Mouse (Mus musculus) G1E (cell line): ENCODE results near the gene AC109138.7. TPM values are rescaled to one million over a fixed set of nuclear protein-coding genes. Genes with fewer than 3 reads are reported as not detected.

ENCODE experiments used
- ATAC-seq: 2 replicates; pipeline ENCODE4 v1.8.0; 2016; ENCODE audit warnings: mild to moderate bottlenecking; ENCODE audit not compliant: insufficient number of reproducible peaks, poor library complexity, low FRiP score, severe bottlenecking; ENCODE audit errors: extremely low read depth
- DNase-seq: peaks from one replicate; pipeline ENCODE4 v3.0.0; 2012; ENCODE audit warnings: low spot score
- H3K27me3 ChIP-seq: 2 replicates; pipeline ENCODE4 v1.6.1; 2012; ENCODE audit warnings: mild to moderate bottlenecking, low read length, inconsistent platforms; ENCODE audit not compliant: insufficient read depth
- H3K36me3 ChIP-seq: replicated peaks from 2 replicates; pipeline ENCODE3; 2012; ENCODE audit warnings: mild to moderate bottlenecking, inconsistent platforms
- H3K4me1 ChIP-seq: 2 replicates; pipeline ENCODE4 v1.6.1; 2012; ENCODE audit warnings: low read depth, low read length, inconsistent platforms, mixed read lengths; ENCODE audit not compliant: insufficient read depth
- H3K4me3 ChIP-seq: 2 replicates; pipeline ENCODE4 v1.5.1; 2012; ENCODE audit warnings: low read depth, mild to moderate bottlenecking, inconsistent platforms, low read length, moderate library complexity, mixed read lengths
- H3K9me3 ChIP-seq: replicated peaks from 2 replicates; pipeline ENCODE4 v1.6.1; 2012; ENCODE audit warnings: inconsistent platforms
- CTCF ChIP-seq: IDR thresholded peaks from 2 replicates; pipeline ENCODE4 v1.5.1; 2012; ENCODE audit warnings: low read depth, low read length, inconsistent platforms, mixed read lengths
- GATA1 ChIP-seq: IDR thresholded peaks from 2 replicates; pipeline ENCODE4 v1.6.1; 2012; ENCODE audit warnings: borderline replicate concordance, low read length, inconsistent platforms, mixed read lengths
- GATA2 ChIP-seq: IDR thresholded peaks from 2 replicates; pipeline ENCODE4 v1.6.1; 2012; ENCODE audit warnings: low read depth, low read length, inconsistent platforms, borderline replicate concordance
- POLR2AphosphoS5 ChIP-seq: IDR thresholded peaks from 2 replicates; pipeline ENCODE4 v1.6.1; 2012; ENCODE audit warnings: low read depth, low read length, inconsistent platforms; ENCODE audit not compliant: insufficient replicate concordance
- TAL1 ChIP-seq: conservative IDR thresholded peaks from 2 replicates; pipeline ENCODE4 v1.6.1; 2012; ENCODE audit warnings: low read depth, low read length, inconsistent platforms, mixed read lengths
- polyA plus RNA-seq: library from polyadenylated mRNA; stranded (reverse); fragments of >175 nt; gene quantifications from 2 replicates; pipeline ENCODE4 v1.2.3, GENCODE M21; 2012
- total RNA-seq, 2 experiments: library from RNA; stranded (forward) in 1 of 2; stranded (reverse) in 1 of 2; fragments of 200-1000 nt in 1 of 2; fragments of >200 nt in 1 of 2; fragmentation: Nextera tagmentation in 1 of 2; gene quantifications; 2 replicates each; pipeline ENCODE4 v1.2.3; 2014 to 2017

Gene AC109138.7
- total and polyA plus RNA-seq, 3 experiments = 35.4 TPM; not detected in 2

DNA sequence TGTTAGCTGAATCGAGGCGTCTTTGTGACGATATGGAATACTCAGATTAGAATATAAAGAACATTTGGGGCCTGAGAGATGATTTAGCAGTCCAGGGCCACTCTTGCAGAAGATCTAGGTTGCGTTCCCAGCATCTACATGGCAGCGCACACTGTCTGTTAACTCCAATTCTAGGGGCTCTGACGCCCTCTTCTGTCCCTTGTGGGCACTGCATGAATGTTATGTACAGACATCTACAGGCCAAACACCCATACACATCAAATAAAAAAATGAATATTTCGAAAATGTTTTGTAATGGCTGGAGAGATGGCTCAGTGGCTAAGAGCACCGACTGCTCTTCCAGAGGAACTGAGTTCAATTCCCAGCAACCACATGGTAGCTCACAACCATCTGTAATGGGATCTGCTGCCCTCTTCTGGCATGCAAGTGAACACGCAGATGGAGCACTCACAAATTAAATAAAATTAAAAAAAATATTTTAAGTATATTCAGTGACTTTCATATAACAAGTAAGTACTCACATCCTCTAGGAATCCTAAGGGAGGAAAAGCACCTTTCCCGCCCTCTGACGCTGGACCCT, 41.5 kb downstream of the AC109138.7 start:
- DNase-seq (no peak), ATAC-seq (no peak)
- TF ChIP-seq POLR2AphosphoS5 (no peak), GATA2 (no peak), CTCF (no peak), TAL1 (no peak), GATA1 (no peak)
- Histone ChIP-seq H3K4me1 (peaks cover 17% of the 10 kb centered on the region), H3K4me3 (no peak overlapping the region), H3K36me3 (no peaks in the 10 kb centered on the region), H3K27me3 (peaks cover 17% of the 10 kb centered on the region), H3K9me3 (no peaks in the 10 kb centered on the region)

DNA sequence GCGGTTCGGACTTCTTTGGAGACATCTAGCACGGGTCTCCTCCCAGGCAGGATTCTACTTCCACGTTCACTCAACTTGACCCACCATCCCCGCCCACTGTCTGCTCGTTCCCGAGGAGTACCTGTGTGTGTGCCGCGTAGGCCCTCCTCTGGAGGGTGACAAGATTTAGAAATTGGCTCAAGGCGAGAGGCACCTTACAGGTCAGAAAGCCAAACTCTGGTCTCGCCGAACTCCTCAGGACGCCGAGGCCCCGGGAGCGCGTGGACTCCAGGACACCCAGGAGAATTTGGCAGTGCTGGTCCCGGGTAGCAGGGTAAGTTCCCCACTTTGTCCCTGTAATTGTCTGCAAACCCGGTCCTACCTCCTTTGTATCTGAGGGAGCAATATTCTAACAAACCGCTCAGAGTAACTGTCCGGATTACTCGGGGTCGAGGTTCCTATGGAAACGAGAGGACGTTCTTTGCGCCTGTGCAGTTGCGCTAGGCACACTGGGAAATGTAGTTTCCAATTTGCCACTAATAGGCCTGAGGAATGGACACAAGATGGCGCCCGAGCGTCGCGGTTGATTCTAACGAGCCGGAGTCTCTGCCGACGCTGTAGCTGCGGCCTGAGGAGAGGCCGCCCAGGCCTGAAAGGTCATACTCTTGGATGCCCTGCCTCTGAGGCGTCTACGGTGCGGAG, 43.2 kb downstream of the AC109138.7 start:
- peaks cover 17% of the 10 kb centered on the region for H3K4me1 ChIP-seq
- H3K4me3 ChIP-seq = peak overlapping the region; percentile 74
- TF ChIP-seq GATA1 = no peak
- TF ChIP-seq GATA2 = no peak
- no peak; the same call in 1 of the 2 replicates for TF ChIP-seq CTCF
- H3K27me3 ChIP-seq = peaks cover 19% of the 10 kb centered on the region
- ATAC-seq (peak; percentile 75), DNase-seq (peak; percentile 70)
- H3K36me3 ChIP-seq = no peaks in the 10 kb centered on the region
- H3K9me3 ChIP-seq = no peaks in the 10 kb centered on the region

DNA sequence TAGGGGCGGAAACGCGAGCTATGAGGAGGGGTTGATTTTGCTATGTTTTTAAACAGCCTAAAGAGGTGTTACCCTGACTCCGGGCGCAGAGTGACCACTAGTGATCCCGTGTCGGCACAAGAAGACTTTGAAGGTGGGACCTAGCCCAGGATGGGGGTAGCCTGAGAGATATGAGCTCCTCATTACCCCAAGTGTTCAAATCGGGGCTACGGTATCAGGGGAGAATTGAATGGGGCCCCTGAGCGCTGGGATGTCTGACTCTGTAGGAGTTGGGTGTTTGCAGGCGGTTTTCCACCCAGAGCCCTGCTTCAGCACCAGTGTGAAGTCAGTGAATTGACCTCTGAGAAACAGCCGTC, 43.7 kb downstream of the AC109138.7 start:
- DNase-seq = no peak
- peak overlapping the region; percentile 74 for H3K4me3 ChIP-seq

DNA sequence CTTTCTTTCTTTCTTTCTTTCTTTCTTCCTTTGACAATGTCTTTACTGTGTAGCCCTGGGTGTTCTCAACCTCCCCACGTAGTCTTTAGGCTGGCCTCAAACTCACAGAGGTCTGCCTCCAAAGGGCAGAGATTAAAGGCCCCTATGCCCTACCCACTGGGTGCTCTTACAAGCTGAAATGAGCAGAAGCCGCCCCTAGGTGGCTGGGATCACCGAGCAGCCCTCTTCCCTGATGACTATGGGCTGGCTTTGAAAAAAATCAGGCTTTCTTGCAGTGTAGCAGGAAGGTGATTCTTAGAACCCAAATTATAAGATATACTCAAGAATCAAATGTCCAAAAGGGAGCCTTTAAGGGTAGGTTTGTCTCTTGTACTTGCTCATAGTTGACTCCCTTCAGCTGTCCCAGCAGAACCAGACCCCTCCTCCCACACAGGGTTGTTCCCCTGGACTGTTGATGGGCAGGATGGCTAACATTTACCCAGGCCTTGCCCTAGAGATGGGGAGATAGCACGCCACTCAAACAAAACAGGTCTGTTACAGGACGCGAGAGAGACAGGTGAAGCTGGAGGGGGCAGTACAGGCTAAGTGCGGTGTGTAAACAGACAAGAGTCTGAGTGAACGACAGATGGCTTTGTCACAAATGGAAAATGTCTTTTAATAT, 47.0 kb downstream of the AC109138.7 start:
- Histone ChIP-seq H3K27me3 (peaks cover 42% of the 10 kb centered on the region), H3K4me1 (peaks cover 34% of the 10 kb centered on the region), H3K4me3 (no peak overlapping the region), H3K36me3 (no peaks in the 10 kb centered on the region), H3K9me3 (no peaks in the 10 kb centered on the region)
- DNase-seq (no peak), ATAC-seq (no peak)
- TF ChIP-seq TAL1 = no peak
- no peak for TF ChIP-seq GATA2
- no peak for TF ChIP-seq POLR2AphosphoS5

More for the DNA sequence above, 43.7 kb downstream of the AC109138.7 start:
- H3K27me3 ChIP-seq = peaks cover 21% of the 10 kb centered on the region
- TF ChIP-seq TAL1 = no peak
- no peak for TF ChIP-seq GATA1
- H3K4me1 ChIP-seq = peaks cover 20% of the 10 kb centered on the region
- H3K9me3 ChIP-seq = no peaks in the 10 kb centered on the region
- H3K36me3 ChIP-seq = no peaks in the 10 kb centered on the region
- ATAC-seq = no peak

DNA sequence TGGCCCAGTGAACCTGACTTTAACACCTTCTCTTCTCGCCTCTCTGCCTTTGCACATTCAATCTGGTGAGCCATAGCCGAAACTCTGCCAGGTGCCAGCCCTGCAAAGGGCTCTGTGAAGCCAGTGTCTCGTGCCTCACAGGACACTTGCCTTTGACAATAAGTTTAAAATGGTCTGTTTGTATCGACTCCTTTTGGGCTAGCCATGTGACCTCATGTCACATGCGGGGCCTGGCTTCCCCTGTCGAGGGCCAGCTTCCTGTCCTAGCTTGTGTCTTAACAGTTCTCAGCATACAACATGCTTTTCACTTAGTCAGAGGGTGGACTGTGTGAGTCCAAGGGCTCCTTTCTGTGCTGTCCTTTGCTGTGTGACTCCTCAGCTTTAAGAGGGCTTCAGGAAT, 48.6 kb downstream of the AC109138.7 start:
- ATAC-seq (no peak), DNase-seq (no peak)
- Histone ChIP-seq H3K27me3 (peaks cover 57% of the 10 kb centered on the region), H3K36me3 (no peaks in the 10 kb centered on the region), H3K4me1 (peaks cover 23% of the 10 kb centered on the region), H3K9me3 (no peaks in the 10 kb centered on the region), H3K4me3 (no peak overlapping the region)
- TF ChIP-seq POLR2AphosphoS5 (no peak), TAL1 (no peak), CTCF (no peak), GATA1 (no peak)

DNA sequence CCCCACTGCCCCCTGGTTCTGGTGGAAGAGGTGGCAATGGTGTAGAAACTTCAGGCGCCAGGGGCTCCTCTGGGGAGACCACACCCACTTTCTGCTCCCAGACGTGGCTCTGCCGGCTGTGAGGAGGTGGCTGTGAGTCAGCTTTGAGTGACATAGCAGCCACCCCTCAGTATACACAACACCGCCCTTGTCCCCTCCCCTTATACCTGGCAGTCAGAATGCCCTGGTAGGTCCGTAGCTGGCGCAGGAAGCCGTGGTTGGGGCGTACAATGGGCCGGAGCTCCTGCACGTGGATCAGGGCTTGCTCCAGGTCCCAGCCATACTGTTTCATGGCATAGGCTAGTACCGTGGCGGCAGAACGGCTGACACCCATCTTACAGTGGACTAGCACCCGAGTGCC, 49.5 kb downstream of the AC109138.7 start:
- DNase-seq = no peak
- H3K9me3 ChIP-seq = no peaks in the 10 kb centered on the region
- H3K36me3 ChIP-seq = no peaks in the 10 kb centered on the region
- H3K4me3 ChIP-seq = no peak overlapping the region; the same call in 1 of the 2 replicates
- peaks cover 22% of the 10 kb centered on the region for H3K4me1 ChIP-seq
- no peak; the same call in 1 of the 2 replicates for ATAC-seq
- TF ChIP-seq TAL1 (no peak), GATA2 (no peak), GATA1 (no peak), POLR2AphosphoS5 (no peak), CTCF (no peak)
- H3K27me3 ChIP-seq = peaks cover 67% of the 10 kb centered on the region
